Mouse (Mus musculus) hindbrain, embryonic 15.5 days (tissue): ENCODE measurements around the gene Chac2. TPM values are rescaled to one million over a fixed set of nuclear protein-coding genes. Genes with fewer than 3 reads are reported as not detected.

ENCODE experiments used
- ATAC-seq: fragments of 200-750 bp; cut with Nextera tagmentation; 2 replicates; pipeline ENCODE4 v1.8.0; 2017; ENCODE audit warnings: low read depth, moderate number of reproducible peaks, moderate TSS enrichment; ENCODE audit not compliant: low FRiP score
- H3K27ac ChIP-seq: fragments of 300-500 bp; sonication (generic); replicated peaks from 2 replicates; pipeline ENCODE4 v1.5.1; 2015; ENCODE audit warnings: mild to moderate bottlenecking, inconsistent platforms
- H3K27me3 ChIP-seq: fragments of 300-500 bp; sonication (generic); 2 replicates; pipeline ENCODE4 v1.6.1; 2015; ENCODE audit warnings: control low read depth, inconsistent platforms
- H3K36me3 ChIP-seq: fragments of 300-500 bp; sonication (generic); 2 replicates; pipeline ENCODE4 v1.6.1; 2015; ENCODE audit warnings: control low read depth, inconsistent platforms
- H3K4me1 ChIP-seq: fragments of 300-500 bp; sonication (generic); replicated peaks from 2 replicates; pipeline ENCODE4 v1.6.1; 2015; ENCODE audit warnings: control low read depth, inconsistent platforms
- H3K4me2 ChIP-seq: fragments of 300-500 bp; sonication (generic); 2 replicates; pipeline ENCODE4 v1.6.1; 2015; ENCODE audit warnings: moderate library complexity, mild to moderate bottlenecking, inconsistent platforms
- H3K4me3 ChIP-seq: fragments of 300-500 bp; sonication (generic); 2 replicates; pipeline ENCODE4 v1.5.1; 2015; ENCODE audit warnings: mild to moderate bottlenecking, inconsistent platforms
- H3K9ac ChIP-seq: fragments of 300-500 bp; sonication (generic); 2 replicates; pipeline ENCODE4 v1.6.1; 2015; ENCODE audit warnings: inconsistent platforms
- H3K9me3 ChIP-seq: fragments of 300-500 bp; sonication (generic); 2 replicates; pipeline ENCODE4 v1.6.1; 2016; ENCODE audit warnings: control low read depth, inconsistent platforms
- WGBS: fragments of 180-500 bp; shearing (Covaris S2); methylation state at CpG from one replicate; pipeline ENCODE4 v1.1.7; 2015; 5-methylcytosine and 5-hydroxymethylcytosine counted together
- polyA plus RNA-seq: library from polyadenylated mRNA; unstranded; fragments of >200 nt; fragmentation: Nextera tagmentation; extraction: Ambion mirVana; gene quantifications from 2 replicates; pipeline ENCODE4 v1.2.1, GENCODE M21; 2015

The Chac2 gene
- polyA plus RNA-seq, 1 experiment from 2014 or later, result 28.9 TPM

- H3K9me3 ChIP-seq, result 0 out of 2 replicates have a peak, but pooled peaks cover 12% of the 10 kb centered on the region
- ATAC-seq, result peak; percentile 94
- under 1% methylated on average over 27 of the region's 32 CpGs for WGBS
- H3K27ac ChIP-seq, result peak overlapping the region; percentile 82
- H3K9ac ChIP-seq, result peak overlapping the region; percentile 70
- peaks cover 17% of the 10 kb centered on the region for H3K4me1 ChIP-seq
- peaks cover 38% of the 10 kb centered on the region for H3K36me3 ChIP-seq
- H3K27me3 ChIP-seq, result no peaks in the 10 kb centered on the region
- peak overlapping the region; percentile 60 for H3K4me2 ChIP-seq
- H3K4me3 ChIP-seq, result peak overlapping the region; percentile 60
Observed at GRCm38 (mm10) chr11:30953469-30954154, 32.5 kb downstream of the Chac2 start.

GRCm38 (mm10) chr11:30952829-30953228, 33.3 kb downstream of the Chac2 start:
- H3K27ac ChIP-seq, result no peak overlapping the region
- peaks cover 41% of the 10 kb centered on the region for H3K36me3 ChIP-seq
- H3K9ac ChIP-seq, result no peak overlapping the region; the same call in 1 of the 2 replicates
- no peak for ATAC-seq
- WGBS, result 76% methylated on average over 5 of the region's 5 CpGs
- H3K27me3 ChIP-seq, result no peaks in the 10 kb centered on the region
- H3K9me3 ChIP-seq, result 0 out of 2 replicates have a peak, but pooled peaks cover 11% of the 10 kb centered on the region
- peak overlapping the region; percentile 60 for H3K4me2 ChIP-seq
- H3K4me3 ChIP-seq, result peak overlapping the region; percentile 60
- peaks cover 17% of the 10 kb centered on the region for H3K4me1 ChIP-seq

GRCm38 (mm10) chr11:30943522-30943921, 42.6 kb downstream of the Chac2 start:
- Histone ChIP-seq H3K27ac (no peak overlapping the region), H3K27me3 (no peaks in the 10 kb centered on the region), H3K4me2 (no peak overlapping the region), H3K4me1 (no peaks in the 10 kb centered on the region), H3K9ac (no peak overlapping the region), H3K4me3 (no peak overlapping the region), H3K9me3 (no peaks in the 10 kb centered on the region), H3K36me3 (peaks cover 59% of the 10 kb centered on the region)
- no peak for ATAC-seq
- WGBS, result 96% methylated on average over 2 of the region's 2 CpGs

- H3K4me2 ChIP-seq, result no peak overlapping the region
- H3K36me3 ChIP-seq, result peaks cover 48% of the 10 kb centered on the region
- H3K9me3 ChIP-seq, result no peaks in the 10 kb centered on the region
- H3K27me3 ChIP-seq, result no peaks in the 10 kb centered on the region
- H3K9ac ChIP-seq, result no peak overlapping the region
- H3K27ac ChIP-seq, result no peak overlapping the region
- no peak overlapping the region for H3K4me3 ChIP-seq
- ATAC-seq, result no peak
- H3K4me1 ChIP-seq, result no peaks in the 10 kb centered on the region
- 88% methylated on average over 1 of the region's 1 CpGs for WGBS
Observed at GRCm38 (mm10) chr11:30928498-30928897, 57.7 kb downstream of the Chac2 start.

GRCm38 (mm10) chr11:30928079-30928478, 58.1 kb downstream of the Chac2 start:
- no peaks in the 10 kb centered on the region for H3K9me3 ChIP-seq

More at GRCm38 (mm10) chr11:30928079-30928478, 58.1 kb downstream of the Chac2 start:
- Histone ChIP-seq H3K27ac (no peak overlapping the region), H3K9ac (no peak overlapping the region), H3K4me1 (no peaks in the 10 kb centered on the region), H3K4me2 (no peak overlapping the region), H3K27me3 (no peaks in the 10 kb centered on the region), H3K36me3 (peaks cover 51% of the 10 kb centered on the region), H3K4me3 (no peak overlapping the region)
- no peak for ATAC-seq

Other genes with a start within 250 kb of the Chac2 start
- 12.0 and 16.0 TPM in 2 replicates for gene Psme4, start 214.6 kb downstream of the Chac2 start, polyA plus RNA-seq
- gene Gpr75, start 101.0 kb downstream of the Chac2 start, polyA plus RNA-seq, result 7.5 and 8.7 TPM in 2 replicates
- 30.3 and 30.5 TPM in 2 replicates for gene Asb3, start 100.9 kb downstream of the Chac2 start, polyA plus RNA-seq
- gene Erlec1, start 32.0 kb downstream of the Chac2 start, polyA plus RNA-seq, result 10.5 TPM in 2 replicates
- not detected in 2 replicates for gene Gm17332, start 196.1 kb upstream of the Chac2 start, polyA plus RNA-seq